Mouse (Mus musculus) ES-Bruce4 (cell line): ENCODE results near the gene Ldhd.

Source experiments
- CTCF ChIP-seq: IDR thresholded peaks from one replicate; pipeline ENCODE4 v1.8.1; 2011; ENCODE audit warnings: low read depth, low read length
- EP300 ChIP-seq: IDR thresholded peaks from 2 replicates; pipeline ENCODE4 v1.6.1; 2011; ENCODE audit warnings: low read depth, low read length; ENCODE audit not compliant: insufficient read depth
- POLR2A ChIP-seq: IDR thresholded peaks from one replicate; pipeline ENCODE4 v1.8.1; 2011; ENCODE audit warnings: low read length; ENCODE audit not compliant: insufficient read depth

- no peak for TF ChIP-seq POLR2A
- TF ChIP-seq EP300: no peak
- no peak for TF ChIP-seq CTCF
Observed at GRCm38 (mm10) chr8:111594951-111595350, 35.2 kb downstream of the Ldhd start.
